Mouse (Mus musculus) frontal cortex, postnatal 36 days (tissue): Measurements from ENCODE around the gene Dgcr2.

Experiments
- DNase-seq, 2 experiments: peaks; one replicate each; pipeline ENCODE4 v3.0.0; 2022; ENCODE audit warnings: low spot score in 2 of 2

The Dgcr2 gene

DNA sequence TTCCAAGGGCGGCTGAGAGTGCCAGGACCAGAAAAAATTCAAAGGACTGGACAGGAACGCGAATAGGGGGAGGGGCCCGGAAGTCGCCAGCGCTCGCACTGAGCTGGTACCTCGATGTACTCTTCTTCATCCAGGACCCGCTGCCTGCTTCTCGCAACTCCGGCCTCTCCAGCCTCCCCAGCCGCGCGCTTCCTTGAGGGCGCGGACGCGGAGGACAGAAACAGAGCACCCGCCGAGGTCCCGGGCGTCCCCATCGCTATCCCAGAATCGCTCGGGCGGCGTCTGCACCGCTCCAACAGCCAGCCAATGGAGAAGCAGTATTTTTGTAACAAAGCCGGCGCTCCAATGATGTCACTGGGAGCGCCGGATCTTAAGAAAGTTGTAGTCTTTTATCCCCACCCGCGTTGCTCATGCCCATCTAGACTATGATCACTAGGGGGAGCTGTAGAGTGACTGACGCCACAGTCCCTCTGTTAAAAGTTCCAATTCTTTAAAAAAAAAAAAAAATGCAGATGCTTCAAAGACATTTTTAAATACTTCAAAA lies 12.8 kb upstream of the Dgcr2 start, which contains the start of gene Ess2:
TSS of gene Ess2 (minus strand) at position 297 of the 544 bp plus-strand sequence.
- DNase-seq, result peak; percentile 91 to 97

- DNase-seq, result no peak
Measured at GRCm38 (mm10) chr16:17896091-17896490, 2.3 kb downstream of the Dgcr2 start.

DNA sequence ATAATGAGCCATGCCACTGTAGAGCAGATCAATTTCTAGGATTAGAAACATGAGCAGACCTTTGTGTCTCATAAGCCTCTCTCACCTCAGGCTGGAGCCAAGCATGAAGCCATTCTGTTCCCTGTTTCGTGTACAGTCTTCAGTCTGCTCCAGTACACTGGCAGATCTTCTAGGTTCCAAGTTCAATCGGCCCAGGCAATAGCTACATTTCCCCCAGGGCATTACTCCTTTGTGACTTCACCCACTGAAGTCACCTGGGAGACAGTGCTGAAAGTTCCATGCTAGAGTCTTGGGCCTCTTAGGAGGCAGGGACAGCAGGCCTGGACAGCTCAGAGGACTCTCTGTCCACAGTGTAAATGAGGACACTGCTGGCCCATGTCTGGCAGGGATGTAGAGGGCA lies 4.4 kb downstream of the Dgcr2 start, which contains the start of gene Tssk1:
TSS of gene Tssk1 (plus strand) at position 301 of the 400 bp plus-strand sequence.
- DNase-seq, result no peak

DNA sequence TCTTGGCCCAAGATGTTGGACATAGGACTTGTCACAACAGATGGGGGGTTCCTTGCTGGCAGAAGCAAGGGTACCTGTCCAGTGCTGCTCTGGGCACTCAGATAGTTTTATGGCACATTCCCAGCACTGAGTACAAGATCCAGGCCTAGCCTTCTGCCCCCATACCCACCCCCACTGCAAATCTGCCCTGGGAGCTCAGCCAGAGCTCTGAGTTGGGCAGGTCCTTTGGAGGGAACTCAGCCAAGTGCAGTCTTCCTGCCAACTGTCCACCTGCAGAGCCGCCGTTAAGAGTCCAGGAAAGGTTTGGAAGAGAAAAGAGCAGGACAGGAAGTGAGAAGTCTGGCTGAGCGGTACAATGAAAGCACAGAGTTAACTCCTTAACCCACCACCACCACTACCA lies 5.8 kb downstream of the Dgcr2 start:
- DNase-seq, result no peak

- peak; percentile 97 to 98 for DNase-seq
Measured at GRCm38 (mm10) chr16:17891567-17891959, 6.8 kb downstream of the Dgcr2 start, which contains the start of gene Gm20518. Gm20518 (minus strand) TSS chr16:17891671.

DNA sequence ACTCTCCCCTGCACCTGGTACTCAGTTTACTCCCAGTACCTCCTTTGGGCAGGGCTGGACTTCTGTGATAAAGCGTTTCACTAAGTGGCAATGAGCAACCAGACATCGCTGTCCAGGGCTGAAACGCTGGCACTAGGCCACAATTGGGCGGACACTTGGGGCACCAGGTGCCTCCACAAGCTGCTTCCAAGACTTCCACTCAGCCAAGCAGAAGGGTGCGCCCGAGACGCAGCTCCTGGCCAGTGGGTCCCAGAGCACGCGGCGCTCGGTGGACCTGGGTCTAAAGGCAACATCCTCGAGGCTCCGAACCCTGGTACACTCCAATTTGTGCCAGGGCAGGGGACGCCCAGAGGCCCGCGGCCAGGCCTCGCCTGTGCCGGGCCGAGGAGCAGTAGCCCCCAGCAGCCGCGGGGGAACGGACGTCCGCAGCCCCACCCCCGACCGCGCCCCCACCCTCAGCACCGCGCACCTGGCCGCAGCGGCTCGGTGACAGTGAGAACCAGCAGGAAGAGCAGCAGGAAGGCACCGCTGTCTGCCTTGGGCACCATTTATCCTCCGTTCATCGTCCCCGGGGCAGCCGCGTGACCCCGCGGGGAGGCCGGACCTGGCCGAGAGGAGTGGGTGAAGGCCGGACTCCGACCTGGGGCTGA lies 7.3 kb downstream of the Dgcr2 start:
- peak; percentile 36 to 50 for DNase-seq

DNA sequence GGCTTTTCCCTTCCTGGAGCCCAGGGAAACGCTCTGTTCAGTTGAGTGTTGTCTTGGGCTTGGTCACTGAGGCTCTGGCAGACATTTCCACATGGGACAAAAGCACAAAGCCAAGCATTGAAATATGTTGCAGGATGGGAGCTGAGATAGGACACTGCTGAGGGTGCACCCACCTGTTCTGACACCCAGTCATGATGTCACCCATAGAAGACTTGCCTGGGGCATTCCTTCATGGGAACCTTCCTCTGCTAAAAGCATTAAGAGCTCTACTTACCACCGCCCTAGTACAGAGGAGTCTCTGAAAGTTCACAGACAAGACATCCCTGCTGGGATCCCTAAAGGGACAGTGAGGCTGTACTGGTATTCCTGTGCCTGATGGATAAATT lies 8.0 kb downstream of the Dgcr2 start:
- no peak for DNase-seq

GRCm38 (mm10) chr16:17889689-17890341 lies 8.5 kb downstream of the Dgcr2 start:
- DNase-seq, result no peak

DNA sequence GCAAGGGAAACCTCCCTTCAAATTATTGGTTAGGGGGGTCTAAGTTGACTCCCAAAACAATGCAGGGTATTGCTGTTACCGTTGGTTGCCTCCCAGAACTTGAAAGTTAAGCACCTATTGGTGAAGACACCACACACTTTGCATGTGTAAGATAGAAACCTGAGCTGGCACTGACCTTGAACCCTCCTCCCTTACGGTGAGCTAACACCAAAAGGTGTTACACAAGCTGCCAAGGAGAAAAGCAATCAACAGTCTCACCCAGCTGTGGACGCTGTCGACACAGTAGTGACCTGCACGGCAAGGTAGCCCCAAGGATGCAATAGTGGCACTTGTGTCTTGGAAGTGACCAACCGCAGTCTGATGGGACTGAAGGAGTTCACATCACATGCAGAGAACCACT lies 14.2 kb downstream of the Dgcr2 start:
- no peak for DNase-seq

DNA sequence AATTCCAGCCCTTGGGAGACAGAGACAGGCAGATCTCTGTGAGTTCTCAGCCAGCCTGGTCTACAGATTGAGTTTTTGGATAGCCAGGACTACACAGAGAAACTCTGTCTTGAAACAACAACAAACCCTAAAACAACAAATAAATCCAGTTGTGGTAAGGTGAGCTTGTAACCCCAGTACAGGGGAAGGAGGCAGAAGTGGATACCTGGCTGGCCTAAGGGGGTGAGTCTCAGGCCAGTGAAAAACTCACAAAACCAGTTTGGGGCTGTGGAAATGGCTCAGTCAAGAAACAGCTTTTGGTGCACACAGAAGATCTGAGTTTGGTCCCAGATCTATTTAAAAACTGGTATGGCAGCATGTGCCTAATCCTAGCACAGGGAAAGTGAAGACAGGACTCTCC lies 16.2 kb downstream of the Dgcr2 start:
- DNase-seq, result no peak

GRCm38 (mm10) chr16:17879571-17879970 lies 18.8 kb downstream of the Dgcr2 start:
- peak in 1 of 2 experiments; percentile 38 for DNase-seq

- DNase-seq, result no peak
Measured at GRCm38 (mm10) chr16:17876096-17876495, 22.3 kb downstream of the Dgcr2 start.

DNA sequence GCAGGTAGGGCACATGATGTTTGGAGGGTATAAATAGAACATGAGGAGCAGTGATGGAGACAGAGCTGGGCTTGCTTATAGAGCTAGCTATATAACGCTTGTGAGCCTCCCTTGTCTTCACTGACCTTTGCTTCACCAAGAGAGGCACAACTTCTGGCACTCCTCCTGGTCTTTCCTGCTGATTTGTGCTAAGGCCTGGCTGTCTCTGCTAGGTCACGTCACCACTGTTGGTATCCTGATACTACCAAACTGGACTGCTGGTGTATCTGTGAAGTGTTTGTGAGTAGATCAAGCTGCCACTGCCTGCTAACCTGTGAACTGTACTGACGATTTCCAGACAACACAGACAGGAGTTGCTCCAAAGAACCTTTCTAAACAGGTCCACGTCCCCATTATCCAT lies 23.2 kb downstream of the Dgcr2 start:
- no peak for DNase-seq

DNA sequence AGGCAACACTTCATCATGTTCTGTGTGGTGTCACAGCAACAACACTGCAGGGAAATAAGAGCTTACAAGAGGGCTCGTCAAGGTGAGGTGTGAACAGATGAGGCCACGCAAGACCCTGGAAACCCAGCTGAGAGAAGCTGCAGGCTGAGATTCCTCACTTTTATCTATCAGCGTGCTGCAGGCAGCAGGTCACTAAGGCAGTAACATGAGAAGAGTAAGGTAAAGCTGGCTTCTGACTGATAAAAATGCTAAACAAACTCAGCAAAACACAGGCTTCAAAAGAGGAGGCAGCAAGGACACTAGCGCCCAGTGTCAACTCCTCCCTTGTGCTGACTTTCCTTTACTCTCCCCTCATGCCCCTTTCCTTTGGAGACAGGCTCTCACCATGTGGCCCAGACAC lies 25.4 kb downstream of the Dgcr2 start:
- DNase-seq, result no peak

GRCm38 (mm10) chr16:17871248-17871647 lies 27.1 kb downstream of the Dgcr2 start:
- DNase-seq, result no peak

DNA sequence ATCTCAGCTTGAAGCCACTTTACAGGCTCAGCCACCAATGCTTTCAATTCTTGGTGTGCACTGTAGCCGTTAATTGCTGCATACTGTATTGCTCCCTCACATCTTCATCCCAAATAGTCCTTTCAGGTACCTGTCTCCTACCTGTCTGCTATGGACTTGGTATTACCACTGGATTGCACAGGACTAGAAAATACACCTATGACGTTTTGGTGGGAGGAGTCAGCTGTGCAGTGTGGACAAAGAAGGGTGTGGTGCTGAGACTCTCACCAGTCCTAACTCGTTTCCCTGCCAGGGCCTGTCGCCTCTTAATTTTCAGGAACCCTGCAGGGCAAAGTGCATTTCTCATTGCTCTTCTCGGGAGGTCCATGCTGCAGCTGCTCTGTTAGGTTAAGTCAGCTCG lies 32.6 kb downstream of the Dgcr2 start:
- DNase-seq, result no peak

DNA sequence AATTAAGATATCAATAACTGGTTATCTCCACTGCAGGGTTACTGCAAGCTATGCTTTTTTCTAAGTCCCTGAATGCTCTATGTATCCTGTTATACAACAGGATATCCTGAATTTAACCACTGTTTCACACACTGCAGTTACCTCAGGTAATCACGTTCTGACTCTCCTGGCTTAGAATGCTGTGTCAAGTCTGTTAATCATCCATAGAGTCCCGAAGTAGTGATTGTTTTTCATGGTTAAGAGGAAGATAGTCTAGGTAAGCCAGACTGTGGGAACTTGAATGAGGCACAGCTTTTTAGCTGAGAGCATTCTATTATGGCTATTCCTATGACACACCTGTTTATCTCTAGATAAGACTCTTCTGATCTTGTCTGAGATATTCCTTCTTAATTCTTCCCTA lies 33.1 kb downstream of the Dgcr2 start:
- no peak for DNase-seq

DNA sequence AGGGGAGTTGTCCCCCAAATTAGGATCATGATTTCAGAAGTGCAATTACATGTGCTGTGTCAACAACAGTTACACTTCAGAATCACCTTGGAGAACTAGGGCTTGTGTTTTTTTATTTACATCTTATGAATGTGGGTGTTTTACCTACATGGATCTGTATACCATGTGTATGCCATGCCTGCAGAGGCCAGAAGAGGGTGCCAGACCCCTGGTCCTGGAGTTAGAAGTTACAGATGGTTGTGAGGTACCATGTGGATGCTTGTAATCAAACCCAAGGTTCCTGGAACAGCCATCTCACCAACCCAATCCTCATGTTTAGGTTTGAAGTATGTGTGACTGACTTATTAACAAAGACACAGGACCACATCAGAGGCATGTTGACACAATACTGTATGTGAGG lies 39.8 kb downstream of the Dgcr2 start:
- DNase-seq, result no peak

DNA sequence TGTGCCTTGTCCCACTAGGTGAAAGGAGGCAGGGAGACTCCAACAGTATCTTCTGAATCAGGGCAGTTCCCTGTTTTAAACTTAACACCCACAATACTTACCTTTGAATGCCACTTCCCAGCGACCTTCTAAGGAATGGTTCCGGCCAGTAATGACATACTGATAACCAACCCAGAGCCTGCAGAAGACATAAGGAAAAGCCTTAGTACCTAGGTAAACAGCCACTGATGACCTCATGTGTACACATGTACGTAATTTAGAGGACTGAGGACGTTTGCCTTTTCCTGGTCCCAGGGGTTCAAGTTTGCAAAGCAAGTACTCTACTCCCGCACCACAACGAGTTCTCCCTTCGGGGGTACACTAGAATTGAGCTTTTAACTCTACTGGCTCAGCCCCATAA lies 41.2 kb downstream of the Dgcr2 start:
- DNase-seq, result no peak

DNA sequence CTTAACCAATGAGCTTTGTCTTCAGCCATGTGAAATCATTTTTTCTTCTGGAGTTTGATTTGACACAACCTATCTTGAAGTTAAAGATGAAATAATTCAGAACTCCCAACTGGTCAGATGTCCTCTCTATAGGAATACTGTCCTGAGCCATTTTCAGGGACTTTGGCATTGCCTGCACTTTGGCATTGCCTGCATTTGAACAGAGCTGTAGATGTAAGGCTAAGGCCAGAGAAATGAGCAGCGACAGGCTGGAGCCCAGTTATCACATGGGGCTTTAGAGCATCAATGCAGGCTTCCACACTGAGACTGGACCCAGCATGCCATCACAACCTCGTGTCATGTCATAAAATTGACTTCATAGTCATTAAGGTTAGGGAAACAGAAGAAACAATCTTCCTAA lies 45.1 kb downstream of the Dgcr2 start:
- no peak for DNase-seq

GRCm38 (mm10) chr16:17851860-17852259 lies 46.5 kb downstream of the Dgcr2 start:
- DNase-seq, result no peak

GRCm38 (mm10) chr16:17851331-17851730 lies 47.0 kb downstream of the Dgcr2 start:
- no peak for DNase-seq

GRCm38 (mm10) chr16:17849486-17849885 lies 48.9 kb downstream of the Dgcr2 start:
- DNase-seq, result no peak
